Mouse (Mus musculus) stomach, embryonic 16.5 days (tissue): Measurements from ENCODE around the gene Taar7a. TPM values are rescaled to one million over a fixed set of nuclear protein-coding genes. Genes with fewer than 3 reads are reported as not detected.

Experiments used
- ATAC-seq: fragments of 200-750 bp; cut with Nextera tagmentation; 2 replicates; pipeline ENCODE4 v1.8.0; 2017; ENCODE audit warnings: moderate number of reproducible peaks, moderate TSS enrichment; ENCODE audit not compliant: insufficient read depth, low FRiP score
- H3K27ac ChIP-seq: fragments of 300-500 bp; sonication (generic); 2 replicates; pipeline ENCODE4 v1.5.1; 2014; ENCODE audit warnings: low read length
- H3K27me3 ChIP-seq: fragments of 300-500 bp; sonication (generic); 2 replicates; pipeline ENCODE4 v1.6.1; 2014; ENCODE audit warnings: low read length, control low read depth, mixed read lengths; ENCODE audit not compliant: control insufficient read depth, insufficient read depth
- H3K36me3 ChIP-seq: fragments of 300-500 bp; sonication (generic); 2 replicates; pipeline ENCODE4 v1.6.1; 2014; ENCODE audit warnings: low read length; ENCODE audit not compliant: control insufficient read depth, insufficient read depth
- H3K4me1 ChIP-seq: fragments of 300-500 bp; sonication (generic); 2 replicates; pipeline ENCODE4 v1.6.1; 2014; ENCODE audit warnings: low read length, control low read depth, mixed read lengths; ENCODE audit not compliant: control insufficient read depth, insufficient read depth
- H3K4me2 ChIP-seq: fragments of 300-500 bp; sonication (generic); 2 replicates; pipeline ENCODE4 v1.6.1; 2014; ENCODE audit warnings: low read depth, low read length, mixed read lengths
- H3K4me3 ChIP-seq: fragments of 300-500 bp; sonication (generic); replicated peaks from 2 replicates; pipeline ENCODE4 v1.5.1; 2014; ENCODE audit warnings: mild to moderate bottlenecking, low read length
- H3K9ac ChIP-seq: fragments of 300-500 bp; sonication (generic); 2 replicates; pipeline ENCODE4 v1.6.1; 2014; ENCODE audit warnings: low read length
- H3K9me3 ChIP-seq: fragments of 300-500 bp; sonication (generic); replicated peaks from 2 replicates; pipeline ENCODE4 v1.6.1; 2016; ENCODE audit warnings: low read length, control low read depth; ENCODE audit not compliant: control insufficient read depth
- WGBS: fragments of 180-500 bp; shearing (Covaris S2); extraction: QIAGEN DNeasy Blood & Tissue Kit; methylation state at CpG from one replicate; pipeline ENCODE4 v1.1.7; 2014; 5-methylcytosine and 5-hydroxymethylcytosine counted together
- polyA plus RNA-seq: library from polyadenylated mRNA; unstranded; fragments of >200 nt; fragmentation: Nextera tagmentation; extraction: Ambion mirVana; gene quantifications from 2 replicates; pipeline ENCODE4 v1.2.1, GENCODE M21; 2015

Taar7a gene
- polyA plus RNA-seq, 1 experiment from 2014 or later, result not detected

DNA sequence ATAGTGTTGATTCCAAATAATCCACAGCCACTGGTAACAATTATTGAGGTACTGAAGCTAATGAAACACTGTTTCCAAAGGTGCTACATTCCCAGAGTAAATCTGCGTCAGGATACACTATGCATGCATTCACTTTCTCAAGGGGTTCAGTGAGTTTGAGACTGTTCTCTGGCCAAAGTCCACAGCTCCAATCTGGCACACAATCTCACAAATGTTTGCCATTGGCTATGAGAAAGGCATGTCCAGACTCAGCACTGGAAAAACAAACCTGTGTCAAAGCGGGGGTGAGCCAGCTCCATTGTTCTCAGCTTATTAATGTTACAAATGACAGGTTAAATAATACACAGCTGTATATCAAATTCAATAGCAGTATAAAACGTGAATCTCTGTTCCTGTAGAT, 34.2 kb downstream of the Taar7a start:
- ATAC-seq, result peak; percentile 76; the same call in 1 of the 2 replicates
- Histone ChIP-seq H3K27ac (no peak overlapping the region), H3K4me3 (no peak overlapping the region), H3K9me3 (no peaks in the 10 kb centered on the region), H3K4me2 (no peak overlapping the region), H3K36me3 (no peaks in the 10 kb centered on the region), H3K9ac (no peak overlapping the region), H3K27me3 (no peaks in the 10 kb centered on the region), H3K4me1 (no peaks in the 10 kb centered on the region)
- 40% methylated on average over 3 of the region's 3 CpGs for WGBS

GRCm38 (mm10) chr10:23951714-23952113, 41.6 kb downstream of the Taar7a start:
- 76% methylated on average over 6 of the region's 6 CpGs for WGBS
- H3K27ac ChIP-seq, result no peak overlapping the region
- H3K4me2 ChIP-seq, result no peak overlapping the region
- no peaks in the 10 kb centered on the region for H3K27me3 ChIP-seq
- H3K9me3 ChIP-seq, result no peaks in the 10 kb centered on the region
- no peak for ATAC-seq
- H3K4me3 ChIP-seq, result no peak overlapping the region
- H3K4me1 ChIP-seq, result no peaks in the 10 kb centered on the region
- H3K36me3 ChIP-seq, result no peaks in the 10 kb centered on the region
- no peak overlapping the region for H3K9ac ChIP-seq

- Histone ChIP-seq H3K36me3 (no peaks in the 10 kb centered on the region), H3K27me3 (no peaks in the 10 kb centered on the region), H3K4me1 (no peaks in the 10 kb centered on the region), H3K9ac (no peak within 1 kb of the TSS), H3K27ac (no peak within 1 kb of the TSS), H3K4me3 (no peak within 1 kb of the TSS), H3K9me3 (no peaks in the 10 kb centered on the region), H3K4me2 (no peak within 1 kb of the TSS)
- WGBS, result 86% methylated on average over 16 of the region's 16 CpGs
- no peak for ATAC-seq
These were observed 43.7 kb downstream of the Taar7a start, which contains the start of gene Taar3 for GRCm38 (mm10) chr10:23949508-23950005. Gene Taar3 (plus strand): TSS chr10:23949558.

GRCm38 (mm10) chr10:23948026-23948425, 45.3 kb downstream of the Taar7a start:
- Histone ChIP-seq H3K9ac (no peak overlapping the region), H3K9me3 (no peaks in the 10 kb centered on the region), H3K36me3 (no peaks in the 10 kb centered on the region), H3K4me1 (no peaks in the 10 kb centered on the region), H3K4me3 (no peak overlapping the region), H3K27me3 (no peaks in the 10 kb centered on the region), H3K27ac (no peak overlapping the region), H3K4me2 (no peak overlapping the region)
- 42% methylated on average over 7 of the region's 7 CpGs for WGBS
- ATAC-seq, result no peak

- WGBS, result 75% methylated on average over 5 of the region's 5 CpGs
- H3K9me3 ChIP-seq, result no peaks in the 10 kb centered on the region
- H3K4me1 ChIP-seq, result no peaks in the 10 kb centered on the region
- ATAC-seq, result no peak
- H3K4me2 ChIP-seq, result no peak overlapping the region
- no peak overlapping the region for H3K9ac ChIP-seq
- H3K27ac ChIP-seq, result no peak overlapping the region
- no peak overlapping the region for H3K4me3 ChIP-seq
- no peaks in the 10 kb centered on the region for H3K36me3 ChIP-seq
- H3K27me3 ChIP-seq, result no peaks in the 10 kb centered on the region
These were observed 50.8 kb downstream of the Taar7a start for GRCm38 (mm10) chr10:23942465-23942864.

Other genes starting within 250 kb of the Taar7a start
- 152 and 178 TPM in 2 replicates for gene Rps12, start 206.2 kb downstream of the Taar7a start, polyA plus RNA-seq
- gene Slc18b1, start 196.5 kb downstream of the Taar7a start, polyA plus RNA-seq, result 15.4 and 18.3 TPM in 2 replicates
- gene Vnn3, start 142.0 kb downstream of the Taar7a start, polyA plus RNA-seq, result 0.31 and 0.57 TPM in 2 replicates
- gene Vnn1, start 98.8 kb downstream of the Taar7a start, polyA plus RNA-seq, result 2.0 and 2.9 TPM in 2 replicates
- gene Taar1, start 73.1 kb downstream of the Taar7a start, polyA plus RNA-seq, result not detected in 2 replicates
- gene Taar2, start 54.9 kb downstream of the Taar7a start, polyA plus RNA-seq, result 0.30 and 0.31 TPM in 2 replicates
- not detected in 2 replicates for gene Taar3, start 43.9 kb downstream of the Taar7a start, polyA plus RNA-seq
- not detected in 2 replicates for gene Taar4, start 33.0 kb downstream of the Taar7a start, polyA plus RNA-seq
- not detected in 2 replicates for gene Taar5, start 22.8 kb downstream of the Taar7a start, polyA plus RNA-seq
- not detected in 2 replicates for gene Taar6, start 7.8 kb downstream of the Taar7a start, polyA plus RNA-seq
- gene Taar7b, start 6.5 kb upstream of the Taar7a start, polyA plus RNA-seq, result not detected in 2 replicates
- not detected in 2 replicates for gene Taar7d, start 33.7 kb upstream of the Taar7a start, polyA plus RNA-seq
- not detected in 2 replicates for gene Taar7e, start 44.1 kb upstream of the Taar7a start, polyA plus RNA-seq
- gene Taar7f, start 56.0 kb upstream of the Taar7a start, polyA plus RNA-seq, result not detected in 2 replicates
- not detected in 2 replicates for gene Taar8a, start 83.0 kb upstream of the Taar7a start, polyA plus RNA-seq
- gene Taar8b, start 98.8 kb upstream of the Taar7a start, polyA plus RNA-seq, result not detected in 2 replicates
- not detected in 2 replicates for gene Taar8c, start 108.4 kb upstream of the Taar7a start, polyA plus RNA-seq
- not detected in 2 replicates for gene Taar9, start 116.1 kb upstream of the Taar7a start, polyA plus RNA-seq
- gene Stx7, start 155.8 kb upstream of the Taar7a start, polyA plus RNA-seq, result 102 TPM in 2 replicates
- gene Moxd1, start 230.0 kb upstream of the Taar7a start, polyA plus RNA-seq, result 11.0 and 11.3 TPM in 2 replicates